Comparison of ENCODE assay signal across 11 mouse cellular contexts in the genomic region with DNA sequence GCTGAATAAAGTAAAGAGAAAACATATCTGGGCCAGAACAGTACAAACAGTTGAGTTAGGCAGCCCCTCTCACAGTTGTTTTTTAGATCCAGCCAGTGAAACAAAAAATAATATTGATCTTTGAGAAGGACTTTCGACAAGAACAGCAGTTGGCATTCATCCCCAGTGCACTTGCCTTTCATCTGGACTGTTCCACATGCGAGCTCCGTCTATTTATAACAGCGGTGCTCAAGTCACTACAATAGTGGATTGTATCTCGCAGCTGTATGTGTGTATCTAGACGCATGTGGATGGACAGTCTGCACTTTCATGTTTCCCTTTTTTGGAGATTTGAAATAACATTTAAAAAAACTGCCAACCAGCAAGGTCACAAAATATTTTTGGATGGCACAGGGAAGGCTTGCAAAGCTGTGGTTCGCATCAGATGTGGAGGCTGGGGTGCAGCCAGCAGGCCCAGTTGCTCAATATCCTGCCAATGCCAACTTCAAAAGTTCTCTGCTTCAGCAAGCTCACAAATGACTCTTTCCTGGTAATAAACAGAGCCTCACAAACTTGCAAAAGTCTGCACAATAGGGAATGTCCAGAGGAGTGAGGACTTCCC. TPM values are rescaled to one million over a fixed set of nuclear protein-coding genes. Genes with fewer than 3 reads are reported as not detected.
DNase-seq lines count a peak whose midpoint lies in the region; ATAC-seq and TF ChIP-seq lines count a peak whose summit lies in the region.
"Had no signal": no experiment of that assay in that cellular context is flagged by ENCODE, and none has a peak within 500 bp of the region (broad histone marks: within the 10 kb centered on the region; RNA-seq: fewer than 3 reads in every experiment).

No protein-coding gene starts in this region.

- DNase-seq in liver, adult 2 months (ENCODE audit: extremely low read depth, low read depth, low spot score): peak; percentile 98
- no peak for DNase-seq in liver
- peak; percentile 43 to 53 for DNase-seq in heart, postnatal 10 days
- no peak for DNase-seq in urinary bladder, adult 18-20 months (ENCODE audit: low spot score in 2 of 2)
- DNase-seq in urinary bladder, adult 2 months (ENCODE audit: low spot score): no peak
- DNase-seq in cerebellum, postnatal 25 days: no peak

- H3K27ac ChIP-seq in liver, adult 2 months (replicated peaks; ENCODE audit: insufficient read depth, low read depth, low read length): peak overlapping the region; percentile 71
- H3K27ac ChIP-seq in bone marrow macrophage, adult 2 months (ENCODE audit: insufficient read depth, low read depth, low read length): peak overlapping the region; percentile 92
- H3K27ac ChIP-seq: embryonic facial prominence, embryonic 13.5 days; intestine, embryonic 15.5 days; liver, embryonic 14.5 days had no signal

- peaks cover 40% of the 10 kb centered on the region for H3K4me1 ChIP-seq in liver, adult 2 months (ENCODE audit: control insufficient read depth, insufficient read depth, low read length)
- H3K4me1 ChIP-seq in bone marrow macrophage, adult 2 months (ENCODE audit: control insufficient read depth, insufficient read depth, low read length): peaks cover 44% of the 10 kb centered on the region

- TF ChIP-seq POLR2A in liver, adult 2 months (IDR thresholded peaks at IDR 0.05; ENCODE audit: extremely low read depth, insufficient read depth, low read length): no peak
- no peak for TF ChIP-seq POLR2A in bone marrow macrophage, adult 2 months (IDR thresholded peaks at IDR 0.05; ENCODE audit: borderline replicate concordance, low read depth, low read length)

- intact Hi-C loops in heart, postnatal 10 days (cut with DNase I): no loop called here

- H3K79me2 ChIP-seq in liver, adult 2 months (ENCODE audit: control insufficient read depth, insufficient read depth, low read length): peaks cover 19% of the 10 kb centered on the region

- H3K9ac ChIP-seq in liver, adult 2 months (ENCODE audit: low read depth, low read length): 0 out of 2 replicates have a peak overlapping the region, but pooled peaks have one; percentile 6
- H3K9ac ChIP-seq: embryonic facial prominence, embryonic 13.5 days; intestine, embryonic 15.5 days; liver, embryonic 14.5 days had no signal

- no peaks in the 10 kb centered on the region for H3K27me3 ChIP-seq in liver, adult 2 months (ENCODE audit: control insufficient read depth, insufficient read depth, low read length)
- H3K27me3 ChIP-seq: embryonic facial prominence, embryonic 13.5 days; intestine, embryonic 15.5 days had no signal

- no peak for TF ChIP-seq CTCF in liver, adult 2 months (IDR thresholded peaks at IDR 0.05; ENCODE audit: low read depth, low read length)
- no peak for TF ChIP-seq CTCF in bone marrow macrophage, adult 2 months (IDR thresholded peaks at IDR 0.05; ENCODE audit: low read depth, low read length)

- no peaks in the 10 kb centered on the region for H3K36me3 ChIP-seq in liver, adult 2 months (ENCODE audit: control insufficient read depth, insufficient read depth, low read length)
- H3K36me3 ChIP-seq: embryonic facial prominence, embryonic 13.5 days; intestine, embryonic 15.5 days had no signal

- no peak overlapping the region; the same call in 1 of the 2 replicates for H3K4me3 ChIP-seq in liver, adult 2 months (ENCODE audit: insufficient read depth, low read depth, low read length)
- no peak overlapping the region for H3K4me3 ChIP-seq in bone marrow macrophage, adult 2 months (ENCODE audit: insufficient read depth, low read length)
- H3K4me3 ChIP-seq: embryonic facial prominence, embryonic 13.5 days; intestine, embryonic 15.5 days had no signal

- 18% methylated on average over 7 of the region's 7 CpGs for WGBS in liver, adult 2 months

- ATAC-seq in megakaryocyte, adult 5-6 weeks (ENCODE audit: poor library complexity, severe bottlenecking): 0 out of 2 replicates have a peak, but pooled peaks have one; percentile 44
- ATAC-seq: intestine, embryonic 15.5 days had no signal

RNA-seq across cellular contexts. Expression of a gene that starts 45.4 kb away (rescaled TPM):
- 23.0 and 24.5 TPM in 2 replicates for total RNA-seq in liver, adult 2 months (2014; rRNA removed)
- polyA plus RNA-seq in liver, adult 2 months (2012; rRNA removed): 10.0 and 15.0 TPM in 2 replicates
- polyA plus RNA-seq in bone marrow macrophage, adult 2 months (2012; ENCODE audit: insufficient read depth, insufficient read length, missing spikeins): 8.2 and 10.5 TPM in 2 replicates
- total RNA-seq in heart, postnatal 10 days (2021): 10 to 100 TPM; 20.8 to 21.6 TPM
- 2.1 and 3.0 TPM in 2 replicates for total RNA-seq in megakaryocyte, adult 5-6 weeks (2015)
- 2.3 and 3.8 TPM in 2 replicates for total RNA-seq in megakaryocyte, adult 5-6 weeks (2017)
- 10.1 and 12.1 TPM in 2 replicates for polyA plus RNA-seq in urinary bladder, adult 2 months (2012; rRNA removed)

Comparison
In these comparisons a context has a peak if more than half of its experiments do, and no peak if none do; other contexts are left out.
1. DNase-seq: peak in liver, adult 2 months (single experiment) and heart, postnatal 10 days (2 of 2); none in liver (single experiment), urinary bladder, adult 18-20 months (0 of 2), urinary bladder, adult 2 months (single experiment) and cerebellum, postnatal 25 days (0 of 2).